Mouse (Mus musculus) liver (tissue): ENCODE results near the gene Bco2.

ENCODE experiments used
- DNase-seq: peaks from one replicate; pipeline ENCODE4 v3.0.0-alpha.2; 2020; ENCODE audit warnings: mixed read lengths

The Bco2 gene

GRCm38 (mm10) chr9:50505405-50505804 lies 49.6 kb downstream of the Bco2 start:
- no peak for DNase-seq

- DNase-seq: no peak
Observed at GRCm38 (mm10) chr9:50502949-50503348, 52.0 kb downstream of the Bco2 start.

GRCm38 (mm10) chr9:50500974-50501501 lies 53.9 kb downstream of the Bco2 start:
- peak; percentile 62 for DNase-seq

- DNase-seq: no peak
Observed at GRCm38 (mm10) chr9:50500467-50500973, 54.5 kb downstream of the Bco2 start.

GRCm38 (mm10) chr9:50499781-50500180 lies 55.2 kb downstream of the Bco2 start:
- no peak for DNase-seq

GRCm38 (mm10) chr9:50498815-50499214 lies 56.2 kb downstream of the Bco2 start:
- DNase-seq: no peak

GRCm38 (mm10) chr9:50497536-50497935 lies 57.4 kb downstream of the Bco2 start:
- no peak for DNase-seq

- no peak for DNase-seq
Observed at GRCm38 (mm10) chr9:50497076-50497475, 57.9 kb downstream of the Bco2 start.

GRCm38 (mm10) chr9:50496546-50496945 lies 58.4 kb downstream of the Bco2 start:
- DNase-seq: no peak

GRCm38 (mm10) chr9:50496151-50496505 lies 58.9 kb downstream of the Bco2 start:
- peak; percentile 28 for DNase-seq

GRCm38 (mm10) chr9:50495405-50496150 lies 59.4 kb downstream of the Bco2 start:
- no peak for DNase-seq

GRCm38 (mm10) chr9:50494311-50494710 lies 60.7 kb downstream of the Bco2 start, which contains the start of gene Plet1:
Plet1 (plus strand) TSS chr9:50494525.
- DNase-seq: no peak

- DNase-seq: no peak
Observed at GRCm38 (mm10) chr9:50493777-50494176, 61.2 kb downstream of the Bco2 start.

- DNase-seq: no peak
Observed at GRCm38 (mm10) chr9:50491531-50492045, 63.4 kb downstream of the Bco2 start.

GRCm38 (mm10) chr9:50490836-50491235 lies 64.1 kb downstream of the Bco2 start:
- DNase-seq: no peak

GRCm38 (mm10) chr9:50485521-50485920 lies 69.5 kb downstream of the Bco2 start:
- no peak for DNase-seq
